In genomic region chr2:174437697-174437982, GRCm38 (mm10) we compare ENCODE assay signal across 9 mouse cellular contexts. TPM values are rescaled to one million over a fixed set of nuclear protein-coding genes. Genes with fewer than 3 reads are reported as not detected.
DNase-seq lines count a peak whose midpoint lies in the region; ATAC-seq and TF ChIP-seq lines count a peak whose summit lies in the region.
"Had no signal": no experiment of that assay in that cellular context is flagged by ENCODE, and none has a peak within 500 bp of the region (broad histone marks: within the 10 kb centered on the region; RNA-seq: fewer than 3 reads in every experiment).

No protein-coding gene starts in this region.

- no peaks in the 10 kb centered on the region for H3K27me3 ChIP-seq in kidney, adult 2 months (replicated peaks; ENCODE audit: control insufficient read depth, insufficient read depth, low read length)
- 0 out of 2 replicates have a peak, but pooled peaks cover 5% of the 10 kb centered on the region for H3K27me3 ChIP-seq in hindbrain, embryonic 12.5 days
- H3K27me3 ChIP-seq in lung, embryonic 15.5 days = no peaks in the 10 kb centered on the region
- no peaks in the 10 kb centered on the region for H3K27me3 ChIP-seq in cerebellum, adult 2 months (ENCODE audit: control insufficient read depth, insufficient read depth, low read length)
- H3K27me3 ChIP-seq: Patski had no signal

- 0 out of 2 replicates have a peak overlapping the region, but pooled peaks have one; percentile 85 for H3K4me3 ChIP-seq in kidney, adult 2 months (ENCODE audit: insufficient read depth, low read depth, low read length)
- no peak overlapping the region for H3K4me3 ChIP-seq in cortical plate, adult 2 months (ENCODE audit: insufficient read depth, low read length)
- no peak overlapping the region for H3K4me3 ChIP-seq in hindbrain, embryonic 12.5 days
- H3K4me3 ChIP-seq in lung, embryonic 15.5 days = peak overlapping the region; percentile 64
- no peak overlapping the region for H3K4me3 ChIP-seq in cerebellum, adult 2 months (replicated peaks; ENCODE audit: insufficient read depth, low read depth, low read length)

- TF ChIP-seq POLR2A in kidney, adult 2 months (IDR thresholded peaks at IDR 0.05; ENCODE audit: low read depth, low read length) = no peak
- no peak for TF ChIP-seq POLR2A in cortical plate, adult 2 months (IDR thresholded peaks at IDR 0.05; ENCODE audit: extremely low read depth, insufficient read depth, low read length)
- no peak for TF ChIP-seq POLR2A in cerebellum, adult 2 months (IDR thresholded peaks at IDR 0.05; ENCODE audit: borderline replicate concordance, insufficient read depth, low read length)

- no peak overlapping the region for H3K9ac ChIP-seq in hindbrain, embryonic 12.5 days
- no peak overlapping the region for H3K9ac ChIP-seq in lung, embryonic 15.5 days

- no peak for TF ChIP-seq CTCF in kidney, adult 2 months (conservative IDR thresholded peaks at IDR 0.05; ENCODE audit: insufficient read depth, insufficient read length, low read depth, low read length)
- no peak for TF ChIP-seq CTCF in cortical plate, adult 2 months (IDR thresholded peaks at IDR 0.05; ENCODE audit: extremely low read depth, insufficient read depth, low read length)
- TF ChIP-seq CTCF in cerebellum, adult 2 months (IDR thresholded peaks at IDR 0.05; ENCODE audit: borderline replicate concordance, insufficient read depth, low read depth, low read length) = no peak

- no peaks in the 10 kb centered on the region; the same call in 1 of the 2 replicates for H3K4me1 ChIP-seq in kidney, adult 2 months (ENCODE audit: control insufficient read depth, insufficient read depth, low read length)
- H3K4me1 ChIP-seq in cortical plate, adult 2 months (ENCODE audit: control insufficient read depth, insufficient read depth, low read length) = no peaks in the 10 kb centered on the region
- H3K4me1 ChIP-seq in hindbrain, embryonic 12.5 days = peaks cover 21% of the 10 kb centered on the region
- peaks cover 25% of the 10 kb centered on the region for H3K4me1 ChIP-seq in lung, embryonic 15.5 days
- H3K4me1 ChIP-seq in cerebellum, adult 2 months (ENCODE audit: control insufficient read depth, insufficient read depth, low read length) = no peaks in the 10 kb centered on the region; the same call in 1 of the 2 replicates

- DNase-seq in kidney, adult 2 months = peak; percentile 48
- DNase-seq in kidney, postnatal 4 days = no peak
- DNase-seq in spleen, postnatal 36 days (ENCODE audit: low spot score in 2 of 2) = peak; percentile 81 to 85
- no peak for DNase-seq in cerebellum, adult 2 months
- no peak for DNase-seq in Muller cell, postnatal 12 days (ENCODE audit: inconsistent ontology term)

- no peak overlapping the region for H3K27ac ChIP-seq in kidney, adult 2 months (ENCODE audit: insufficient read depth, low read depth, low read length)
- H3K27ac ChIP-seq in cortical plate, adult 2 months (ENCODE audit: insufficient read depth, low read length) = peak overlapping the region; percentile 3; the same call in 1 of the 2 replicates
- H3K27ac ChIP-seq in hindbrain, embryonic 12.5 days = no peak overlapping the region
- H3K27ac ChIP-seq in lung, embryonic 15.5 days = 0 out of 2 replicates have a peak overlapping the region, but pooled peaks have one; percentile 24
- H3K27ac ChIP-seq in cerebellum, adult 2 months (ENCODE audit: insufficient read depth, low read length) = no peak overlapping the region

- H3K9me3 ChIP-seq in hindbrain, embryonic 12.5 days (replicated peaks) = no peaks in the 10 kb centered on the region
- no peaks in the 10 kb centered on the region for H3K9me3 ChIP-seq in lung, embryonic 15.5 days

- H3K4me2 ChIP-seq in hindbrain, embryonic 12.5 days (replicated peaks) = peak overlapping the region; percentile 75
- peak overlapping the region; percentile 80 for H3K4me2 ChIP-seq in lung, embryonic 15.5 days

- 89% methylated on average over 4 of the region's 4 CpGs for WGBS in kidney, adult 2 months
- WGBS in hindbrain, embryonic 12.5 days = 97% methylated on average over 4 of the region's 4 CpGs
- WGBS in lung, embryonic 15.5 days = 85% methylated on average over 4 of the region's 4 CpGs
- 96% methylated on average over 4 of the region's 4 CpGs for WGBS in cerebellum, adult 2 months

- no peak for ATAC-seq in hindbrain, embryonic 12.5 days (ENCODE audit: low FRiP score)
- ATAC-seq in lung, embryonic 15.5 days (ENCODE audit: borderline replicate concordance, extremely low read depth, low FRiP score, low TSS enrichment) = no peak
- ATAC-seq: Patski had no signal

- no peaks in the 10 kb centered on the region for H3K36me3 ChIP-seq in kidney, adult 2 months (ENCODE audit: control insufficient read depth, insufficient read depth, low read length)
- H3K36me3 ChIP-seq in hindbrain, embryonic 12.5 days = peaks cover 17% of the 10 kb centered on the region; the same call in 1 of the 2 replicates
- peaks cover 9% of the 10 kb centered on the region; the same call in 1 of the 2 replicates for H3K36me3 ChIP-seq in lung, embryonic 15.5 days

RNA-seq across cellular contexts. Expression of gene Ctsz, which starts 1.2 kb away (rescaled TPM):
- polyA plus RNA-seq in kidney, adult 2 months (2012; rRNA removed) = 265 and 268 TPM in 2 replicates
- 72.1 and 78.9 TPM in 2 replicates for polyA plus RNA-seq in cortical plate, adult 2 months (2012; rRNA removed)
- 88.4 and 88.8 TPM in 2 replicates for polyA plus RNA-seq in hindbrain, embryonic 12.5 days (2016; fragmentation: Nextera tagmentation; extraction: Ambion mirVana)
- 212 and 217 TPM in 2 replicates for polyA plus RNA-seq in lung, embryonic 15.5 days (2015; fragmentation: Nextera tagmentation; extraction: Ambion mirVana)
- 64.2 and 70.7 TPM in 2 replicates for polyA plus RNA-seq in cerebellum, adult 2 months (2012; rRNA removed)

RNA-seq across cellular contexts. Expression of gene Tubb1, which starts 12.9 kb away (rescaled TPM):
- 0.34 and 0.61 TPM in 2 replicates for polyA plus RNA-seq in kidney, adult 2 months (2012; rRNA removed)
- 0.09 TPM in 1 of 2 replicates, not detected in the other for polyA plus RNA-seq in cortical plate, adult 2 months (2012; rRNA removed)
- 3.3 and 3.4 TPM in 2 replicates for polyA plus RNA-seq in hindbrain, embryonic 12.5 days (2016; fragmentation: Nextera tagmentation; extraction: Ambion mirVana)
- polyA plus RNA-seq in lung, embryonic 15.5 days (2015; fragmentation: Nextera tagmentation; extraction: Ambion mirVana) = 6.6 and 7.9 TPM in 2 replicates
- polyA plus RNA-seq in cerebellum, adult 2 months (2012; rRNA removed) = 0.07 and 0.14 TPM in 2 replicates
- polyA plus RNA-seq: Patski had no signal

RNA-seq across cellular contexts. Expression of gene Nelfcd, which starts 22.0 kb away (rescaled TPM):
- 45.4 and 48.1 TPM in 2 replicates for polyA plus RNA-seq in kidney, adult 2 months (2012; rRNA removed)
- 74.7 and 76.9 TPM in 2 replicates for polyA plus RNA-seq in cortical plate, adult 2 months (2012; rRNA removed)
- polyA plus RNA-seq in hindbrain, embryonic 12.5 days (2016; fragmentation: Nextera tagmentation; extraction: Ambion mirVana) = 144 and 154 TPM in 2 replicates
- 128 and 138 TPM in 2 replicates for polyA plus RNA-seq in lung, embryonic 15.5 days (2015; fragmentation: Nextera tagmentation; extraction: Ambion mirVana)
- 74.0 and 77.4 TPM in 2 replicates for polyA plus RNA-seq in cerebellum, adult 2 months (2012; rRNA removed)

RNA-seq across cellular contexts. Expression of gene Atp5e, which starts 26.3 kb away (rescaled TPM):
- polyA plus RNA-seq in kidney, adult 2 months (2012; rRNA removed) = 806 and 1,071 TPM in 2 replicates
- 591 and 599 TPM in 2 replicates for polyA plus RNA-seq in cortical plate, adult 2 months (2012; rRNA removed)
- 709 and 802 TPM in 2 replicates for polyA plus RNA-seq in hindbrain, embryonic 12.5 days (2016; fragmentation: Nextera tagmentation; extraction: Ambion mirVana)
- polyA plus RNA-seq in lung, embryonic 15.5 days (2015; fragmentation: Nextera tagmentation; extraction: Ambion mirVana) = 761 and 785 TPM in 2 replicates
- 679 and 697 TPM in 2 replicates for polyA plus RNA-seq in cerebellum, adult 2 months (2012; rRNA removed)

RNA-seq across cellular contexts. Expression of gene Prelid3b, which starts 35.2 kb away (rescaled TPM):
- 39.9 and 48.1 TPM in 2 replicates for polyA plus RNA-seq in kidney, adult 2 months (2012; rRNA removed)
- 75.0 and 82.6 TPM in 2 replicates for polyA plus RNA-seq in cortical plate, adult 2 months (2012; rRNA removed)
- polyA plus RNA-seq in hindbrain, embryonic 12.5 days (2016; fragmentation: Nextera tagmentation; extraction: Ambion mirVana) = 95.5 and 102 TPM in 2 replicates
- 116 TPM in 2 replicates for polyA plus RNA-seq in lung, embryonic 15.5 days (2015; fragmentation: Nextera tagmentation; extraction: Ambion mirVana)
- polyA plus RNA-seq in cerebellum, adult 2 months (2012; rRNA removed) = 86.2 and 87.5 TPM in 2 replicates

Comparison
In these comparisons a context has a peak if more than half of its experiments do, and no peak if none do; other contexts are left out.
1. DNase-seq: peak in kidney, adult 2 months (single experiment) and spleen, postnatal 36 days (2 of 2); none in kidney, postnatal 4 days (0 of 2), cerebellum, adult 2 months (0 of 2) and Muller cell, postnatal 12 days (single experiment).
2. H3K27ac ChIP-seq: peak in cortical plate, adult 2 months (single experiment) and lung, embryonic 15.5 days (single experiment); none in kidney, adult 2 months (single experiment), hindbrain, embryonic 12.5 days (single experiment) and cerebellum, adult 2 months (single experiment).
3. H3K4me3 ChIP-seq: peak in kidney, adult 2 months (single experiment) and lung, embryonic 15.5 days (single experiment); none in cortical plate, adult 2 months (single experiment), hindbrain, embryonic 12.5 days (single experiment) and cerebellum, adult 2 months (single experiment).